Mouse (Mus musculus): ENCODE results near the gene Cds2. TPM values are rescaled to one million over a fixed set of nuclear protein-coding genes. Genes with fewer than 3 reads are reported as not detected.
"Not testable (repeated sequence)": the region's sequence is repeated elsewhere in the genome, so short reads cannot be mapped to it uniquely, and the experiment has no call there.

The Cds2 gene
- total RNA-seq, 4 experiments from 2014 or later, result 257 to 277 (median 265) TPM

- DNase-seq (ENCODE audit: low spot score in 2 of 2), result no peak
Measured at GRCm38 (mm10) chr2:132265196-132265595, 2.2 kb downstream of the Cds2 start.

- no peak for DNase-seq (ENCODE audit: low spot score in 2 of 2)
Measured at GRCm38 (mm10) chr2:132266086-132266485, 3.1 kb downstream of the Cds2 start.

- no peak for DNase-seq (ENCODE audit: low spot score in 2 of 2)
Measured at GRCm38 (mm10) chr2:132269217-132269616, 6.3 kb downstream of the Cds2 start.

GRCm38 (mm10) chr2:132270331-132270951, 7.5 kb downstream of the Cds2 start:
- no peak for DNase-seq (ENCODE audit: low spot score in 2 of 2)

- DNase-seq (ENCODE audit: low spot score in 2 of 2), result no peak
Measured at GRCm38 (mm10) chr2:132272694-132273389, 9.9 kb downstream of the Cds2 start.

GRCm38 (mm10) chr2:132275527-132275926, 12.6 kb downstream of the Cds2 start:
- DNase-seq (ENCODE audit: low spot score in 2 of 2), result no peak

- DNase-seq (ENCODE audit: low spot score in 2 of 2), result no peak
Measured at GRCm38 (mm10) chr2:132276249-132276648, 13.3 kb downstream of the Cds2 start.

GRCm38 (mm10) chr2:132278273-132278853, 15.4 kb downstream of the Cds2 start:
- no peak for DNase-seq (ENCODE audit: low spot score in 2 of 2)

- DNase-seq (ENCODE audit: low spot score in 2 of 2), result no peak
Measured at GRCm38 (mm10) chr2:132279336-132279882, 16.5 kb downstream of the Cds2 start.

- no peak for DNase-seq (ENCODE audit: low spot score in 2 of 2)
Measured at GRCm38 (mm10) chr2:132279978-132280377, 17.0 kb downstream of the Cds2 start.

GRCm38 (mm10) chr2:132280518-132281120, 17.7 kb downstream of the Cds2 start:
- no peak for DNase-seq (ENCODE audit: low spot score in 2 of 2)

- DNase-seq (ENCODE audit: low spot score in 2 of 2), result no peak
Measured at GRCm38 (mm10) chr2:132281560-132282452, 18.9 kb downstream of the Cds2 start.

- no peak for DNase-seq (ENCODE audit: low spot score in 2 of 2)
Measured at GRCm38 (mm10) chr2:132282453-132283174, 19.7 kb downstream of the Cds2 start.

GRCm38 (mm10) chr2:132283236-132284070, 20.5 kb downstream of the Cds2 start:
- no peak for DNase-seq (ENCODE audit: low spot score in 2 of 2)

- no peak for DNase-seq (ENCODE audit: low spot score in 2 of 2)
Measured at GRCm38 (mm10) chr2:132284492-132285139, 21.7 kb downstream of the Cds2 start.

GRCm38 (mm10) chr2:132285722-132286121, 22.8 kb downstream of the Cds2 start:
- DNase-seq (ENCODE audit: low spot score in 2 of 2), result not testable (repeated sequence)

GRCm38 (mm10) chr2:132286376-132287076, 23.6 kb downstream of the Cds2 start:
- no peak for DNase-seq (ENCODE audit: low spot score in 2 of 2)

- DNase-seq (ENCODE audit: low spot score in 2 of 2), result not testable (repeated sequence)
Measured at GRCm38 (mm10) chr2:132289213-132289612, 26.3 kb downstream of the Cds2 start.

Data from left cerebral cortex, adult 8-10 months (tissue).